Mouse (Mus musculus) heart, postnatal 0 days (tissue): ENCODE results near the gene Sh3bp5l.

Experiments used
- CTCF ChIP-seq: IDR thresholded peaks from 2 replicates; pipeline ENCODE4 v1.5.1; 2016; ENCODE audit warnings: antibody characterized with exemption, control low read depth, low read depth
- EP300 ChIP-seq: IDR thresholded peaks from 2 replicates; pipeline ENCODE4 v1.6.1; 2016; ENCODE audit warnings: antibody characterized with exemption, low read depth

DNA sequence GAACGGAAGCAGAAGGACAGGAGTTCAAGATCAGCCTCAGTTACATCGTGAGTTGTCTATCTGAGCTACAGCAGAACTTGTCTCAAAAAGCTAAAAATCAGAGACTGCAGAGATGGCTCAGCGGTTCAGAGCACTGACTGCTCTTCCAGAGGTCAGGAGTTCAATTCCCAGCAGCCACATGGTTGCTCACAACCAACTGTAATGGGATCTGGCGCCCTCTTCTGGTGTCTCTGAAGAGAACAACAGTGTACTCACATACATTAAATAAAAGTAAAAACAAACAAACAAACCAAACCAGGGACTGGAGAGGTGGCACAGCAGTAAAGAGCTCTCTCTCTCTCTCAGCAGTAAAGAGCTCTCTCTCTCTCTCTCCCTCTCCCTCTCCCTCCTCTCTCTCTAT is 20.1 kb downstream of the Sh3bp5l start:
- TF ChIP-seq CTCF (0 out of 2 replicates have a peak, but pooled peaks have one; percentile 3), EP300 (no peak)
